In genomic region chr1:154076684-154077475, GRCm38 (mm10) we compare ENCODE assay signal across 11 mouse cellular contexts.
A peak's percentile ranks its signal among the peaks of the same experiment; 100 is the strongest.
DNase-seq lines count a peak whose midpoint lies in the region; ATAC-seq and TF ChIP-seq lines count a peak whose summit lies in the region.
"Had no signal": no experiment of that assay in that cellular context is flagged by ENCODE, and none has a peak within 500 bp of the region (broad histone marks: within the 10 kb centered on the region; RNA-seq: fewer than 3 reads in every experiment).

No protein-coding gene starts in this region.

- no peak for TF ChIP-seq POLR2A in limb, embryonic 14.5 days (IDR thresholded peaks at IDR 0.05; ENCODE audit: borderline replicate concordance, extremely low read depth, insufficient read depth, insufficient read length)

- 64% methylated on average over 10 of the region's 10 CpGs for WGBS in embryonic facial prominence, embryonic 11.5 days
- 70% methylated on average over 10 of the region's 10 CpGs for WGBS in embryonic facial prominence, embryonic 10.5 days
- 60% methylated on average over 10 of the region's 10 CpGs for WGBS in limb, embryonic 14.5 days
- 72% methylated on average over 10 of the region's 10 CpGs for WGBS in limb, embryonic 10.5 days

- H3K4me2 ChIP-seq in embryonic facial prominence, embryonic 11.5 days (ENCODE audit: low read depth, low read length): no peak overlapping the region
- H3K4me2 ChIP-seq in limb, embryonic 14.5 days (replicated peaks; ENCODE audit: low read depth, low read length, severe bottlenecking): no peak overlapping the region
- H3K4me2 ChIP-seq: limb, embryonic 15.5 days; neural tube, embryonic 12.5 days had no signal

- no peaks in the 10 kb centered on the region for H3K36me3 ChIP-seq in embryonic facial prominence, embryonic 11.5 days (replicated peaks; ENCODE audit: control insufficient read depth, insufficient read depth, low read depth, low read length)
- H3K36me3 ChIP-seq in embryonic facial prominence, embryonic 10.5 days (replicated peaks): no peaks in the 10 kb centered on the region
- H3K36me3 ChIP-seq in limb, embryonic 14.5 days (ENCODE audit: control insufficient read depth, insufficient read depth, low read length): no peaks in the 10 kb centered on the region
- no peaks in the 10 kb centered on the region for H3K36me3 ChIP-seq in limb, embryonic 10.5 days
- H3K36me3 ChIP-seq: limb, embryonic 15.5 days; neural tube, embryonic 12.5 days had no signal

- no peaks in the 10 kb centered on the region for H3K9me3 ChIP-seq in embryonic facial prominence, embryonic 11.5 days (replicated peaks; ENCODE audit: control insufficient read depth, low read length)
- H3K9me3 ChIP-seq in embryonic facial prominence, embryonic 10.5 days: no peaks in the 10 kb centered on the region
- no peaks in the 10 kb centered on the region for H3K9me3 ChIP-seq in limb, embryonic 14.5 days (ENCODE audit: control insufficient read depth, low read length)
- H3K9me3 ChIP-seq in limb, embryonic 10.5 days (replicated peaks): no peaks in the 10 kb centered on the region
- H3K9me3 ChIP-seq: limb, embryonic 15.5 days; neural tube, embryonic 12.5 days had no signal

- no peaks in the 10 kb centered on the region for H3K27me3 ChIP-seq in embryonic facial prominence, embryonic 11.5 days (ENCODE audit: control insufficient read depth, insufficient read depth, low read length)
- no peaks in the 10 kb centered on the region for H3K27me3 ChIP-seq in embryonic facial prominence, embryonic 10.5 days (replicated peaks; ENCODE audit: low read depth, poor library complexity, severe bottlenecking)
- H3K27me3 ChIP-seq in limb, embryonic 14.5 days (ENCODE audit: control insufficient read depth, insufficient read depth, low read length): no peaks in the 10 kb centered on the region
- H3K27me3 ChIP-seq in limb, embryonic 10.5 days (ENCODE audit: low read depth, poor library complexity, severe bottlenecking): no peaks in the 10 kb centered on the region
- H3K27me3 ChIP-seq: limb, embryonic 15.5 days; neural tube, embryonic 12.5 days had no signal

- no peak overlapping the region for H3K4me3 ChIP-seq in embryonic facial prominence, embryonic 11.5 days (ENCODE audit: low read depth, low read length)
- H3K4me3 ChIP-seq in embryonic facial prominence, embryonic 10.5 days: no peak overlapping the region
- H3K4me3 ChIP-seq in limb, embryonic 14.5 days (replicated peaks; ENCODE audit: low read length): no peak overlapping the region
- no peak overlapping the region for H3K4me3 ChIP-seq in limb, embryonic 10.5 days
- H3K4me3 ChIP-seq: limb, embryonic 15.5 days; neural tube, embryonic 12.5 days had no signal

- no peak overlapping the region for H3K9ac ChIP-seq in embryonic facial prominence, embryonic 11.5 days (replicated peaks; ENCODE audit: low read length)
- no peak overlapping the region for H3K9ac ChIP-seq in limb, embryonic 14.5 days (ENCODE audit: low read depth, low read length, severe bottlenecking)
- H3K9ac ChIP-seq: limb, embryonic 15.5 days; neural tube, embryonic 12.5 days had no signal

- no peak overlapping the region for H3K27ac ChIP-seq in embryonic facial prominence, embryonic 11.5 days (replicated peaks; ENCODE audit: low read depth, low read length)
- H3K27ac ChIP-seq in embryonic facial prominence, embryonic 10.5 days (replicated peaks): no peak overlapping the region
- no peak overlapping the region for H3K27ac ChIP-seq in limb, embryonic 14.5 days (replicated peaks; ENCODE audit: low read depth, low read length)
- H3K27ac ChIP-seq in limb, embryonic 10.5 days: no peak overlapping the region
- H3K27ac ChIP-seq: limb, embryonic 15.5 days; neural tube, embryonic 12.5 days had no signal

- no peak for ATAC-seq in embryonic facial prominence, embryonic 11.5 days (replicated peaks; ENCODE audit: insufficient number of reproducible peaks, low FRiP score, low TSS enrichment, low read depth)
- ATAC-seq in limb, embryonic 14.5 days (ENCODE audit: low FRiP score, low read depth): no peak
- ATAC-seq in megakaryocyte progenitor cell, adult 5-6 weeks (replicated peaks; ENCODE audit: poor library complexity): peak; percentile 70

- peak; percentile 48 for DNase-seq in embryonic facial prominence, embryonic 11.5 days (ENCODE audit: low spot score)
- DNase-seq in embryonic facial prominence, embryonic 10.5 days (ENCODE audit: low spot score): no peak
- DNase-seq in limb, embryonic 14.5 days (ENCODE audit: low spot score): peak; percentile 19
- DNase-seq in limb, embryonic 10.5 days (ENCODE audit: low spot score): no peak
- DNase-seq in ES-CJ7 (ENCODE audit: low read depth, low spot score): peak; percentile 50
- DNase-seq in thymus, adult 18-20 months: no peak
- no peak for DNase-seq in thymus, postnatal 4 days
- DNase-seq: cerebellum, postnatal 25 days had no signal

- H3K4me1 ChIP-seq in embryonic facial prominence, embryonic 11.5 days (ENCODE audit: control insufficient read depth, insufficient read depth, low read length): no peaks in the 10 kb centered on the region
- peaks cover 13% of the 10 kb centered on the region for H3K4me1 ChIP-seq in embryonic facial prominence, embryonic 10.5 days
- H3K4me1 ChIP-seq in limb, embryonic 14.5 days (ENCODE audit: control insufficient read depth, insufficient read depth, low read length): peaks cover 3% of the 10 kb centered on the region
- H3K4me1 ChIP-seq in limb, embryonic 10.5 days: peaks cover 7% of the 10 kb centered on the region
- H3K4me1 ChIP-seq: neural tube, embryonic 12.5 days had no signal

Comparison
In these comparisons a context has a peak if more than half of its experiments do, and no peak if none do; other contexts are left out.
1. DNase-seq: peak in embryonic facial prominence, embryonic 11.5 days (single experiment), limb, embryonic 14.5 days (single experiment) and ES-CJ7 (single experiment); none in embryonic facial prominence, embryonic 10.5 days (single experiment), limb, embryonic 10.5 days (single experiment), thymus, adult 18-20 months (0 of 2) and thymus, postnatal 4 days (single experiment).